21 mouse cellular contexts compared by ENCODE assay signal in genomic region chr10:90965671-90966315, GRCm38 (mm10).
DNase-seq lines count a peak whose midpoint lies in the region; ATAC-seq and TF ChIP-seq lines count a peak whose summit lies in the region.
"Had no signal": no experiment of that assay in that cellular context is flagged by ENCODE, and none has a peak within 500 bp of the region (broad histone marks: within the 10 kb centered on the region; RNA-seq: fewer than 3 reads in every experiment).

No protein-coding gene starts in this region.

- no peaks in the 10 kb centered on the region for H3K9me3 ChIP-seq in hindbrain, embryonic 16.5 days (ENCODE audit: control insufficient read depth, low read length)
- H3K9me3 ChIP-seq in hindbrain, postnatal 0 days (ENCODE audit: low read length) = no peaks in the 10 kb centered on the region
- H3K9me3 ChIP-seq in stomach, postnatal 0 days (ENCODE audit: control insufficient read depth, low read length) = no peaks in the 10 kb centered on the region
- H3K9me3 ChIP-seq: heart, embryonic 12.5 days; limb, embryonic 13.5 days; liver, embryonic 12.5 days; midbrain, embryonic 10.5 days had no signal

- no peak for ATAC-seq in hindbrain, embryonic 16.5 days
- ATAC-seq in hindbrain, postnatal 0 days = no peak
- ATAC-seq in stomach, postnatal 0 days (ENCODE audit: low FRiP score, low TSS enrichment) = no peak
- ATAC-seq: liver, embryonic 12.5 days had no signal

- intact Hi-C loops in heart, postnatal 14 days (cut with DNase I) = no loop called here

- peaks cover 12% of the 10 kb centered on the region for H3K4me1 ChIP-seq in hindbrain, embryonic 16.5 days (ENCODE audit: control insufficient read depth, insufficient read depth, low read depth, low read length)
- H3K4me1 ChIP-seq in hindbrain, postnatal 0 days (ENCODE audit: insufficient read depth, low read length) = peaks cover 11% of the 10 kb centered on the region; the same call in 1 of the 2 replicates
- H3K4me1 ChIP-seq in cortical plate, adult 2 months (ENCODE audit: control insufficient read depth, insufficient read depth, low read length) = peaks cover 24% of the 10 kb centered on the region
- 0 out of 2 replicates have a peak, but pooled peaks cover 3% of the 10 kb centered on the region for H3K4me1 ChIP-seq in stomach, postnatal 0 days (replicated peaks; ENCODE audit: control insufficient read depth, insufficient read depth)

- 0 out of 2 replicates have a peak overlapping the region, but pooled peaks have one; percentile 13 for H3K9ac ChIP-seq in hindbrain, embryonic 16.5 days (ENCODE audit: low read depth, low read length)
- H3K9ac ChIP-seq in hindbrain, postnatal 0 days (replicated peaks; ENCODE audit: low read length) = no peak overlapping the region
- H3K9ac ChIP-seq in stomach, postnatal 0 days (ENCODE audit: low read length) = no peak overlapping the region
- H3K9ac ChIP-seq: heart, embryonic 12.5 days; limb, embryonic 13.5 days; liver, embryonic 12.5 days had no signal

- H3K36me3 ChIP-seq in hindbrain, embryonic 16.5 days (ENCODE audit: control insufficient read depth, insufficient read depth, low read length) = no peaks in the 10 kb centered on the region
- 0 out of 2 replicates have a peak, but pooled peaks cover 6% of the 10 kb centered on the region for H3K36me3 ChIP-seq in hindbrain, postnatal 0 days (ENCODE audit: insufficient read depth, low read length)
- no peaks in the 10 kb centered on the region for H3K36me3 ChIP-seq in C2C12 (ENCODE audit: control insufficient read depth, insufficient read depth)
- H3K36me3 ChIP-seq in stomach, postnatal 0 days (ENCODE audit: control insufficient read depth, insufficient read depth, low read length) = no peaks in the 10 kb centered on the region
- H3K36me3 ChIP-seq: heart, embryonic 12.5 days; limb, embryonic 13.5 days; liver, embryonic 12.5 days; midbrain, embryonic 10.5 days had no signal

- no peaks in the 10 kb centered on the region for H3K79me2 ChIP-seq in C2C12 (ENCODE audit: control insufficient read depth, insufficient read depth)

- H3K79me3 ChIP-seq in C2C12 (ENCODE audit: low read depth) = no peaks in the 10 kb centered on the region

- no peak overlapping the region for H3K4me2 ChIP-seq in hindbrain, embryonic 16.5 days (ENCODE audit: low read length)
- H3K4me2 ChIP-seq in hindbrain, postnatal 0 days (ENCODE audit: low read depth, low read length) = no peak overlapping the region
- no peak overlapping the region for H3K4me2 ChIP-seq in stomach, postnatal 0 days (replicated peaks; ENCODE audit: low read depth)
- H3K4me2 ChIP-seq: heart, embryonic 12.5 days; limb, embryonic 13.5 days; liver, embryonic 12.5 days had no signal

- H3K4me3 ChIP-seq in hindbrain, embryonic 16.5 days (ENCODE audit: low read length) = no peak overlapping the region
- H3K4me3 ChIP-seq in hindbrain, postnatal 0 days (ENCODE audit: low read length) = no peak overlapping the region
- no peak overlapping the region for H3K4me3 ChIP-seq in C2C12 (ENCODE audit: insufficient read depth, poor library complexity, severe bottlenecking)
- H3K4me3 ChIP-seq in cortical plate, adult 2 months (ENCODE audit: insufficient read depth, low read length) = no peak overlapping the region
- H3K4me3 ChIP-seq in stomach, postnatal 0 days (ENCODE audit: low read depth, low read length) = no peak overlapping the region
- H3K4me3 ChIP-seq: heart, embryonic 12.5 days; limb, embryonic 13.5 days; liver, embryonic 12.5 days; midbrain, embryonic 10.5 days had no signal

- no peak for DNase-seq in hindbrain, postnatal 0 days (ENCODE audit: low spot score)
- peak; percentile 32 for DNase-seq in MN1 (ENCODE audit: low spot score)
- no peak for DNase-seq in heart, postnatal 14 days
- no peak for DNase-seq in stomach, postnatal 0 days (ENCODE audit: low spot score)
- no peak for DNase-seq in kidney, postnatal 25 days
- DNase-seq: cerebellum, adult 18-20 months; gastrocnemius, postnatal 10 days; heart, adult 11 months; heart, postnatal 10 days; kidney, adult 18-20 months; lung, adult 18-20 months; lung, postnatal 10 days; thymus, postnatal 14 days had no signal

- no peak for TF ChIP-seq EP300 in stomach, postnatal 0 days (optimal IDR thresholded peaks at IDR 0.05)

- no peak for TF ChIP-seq POLR2A in cortical plate, adult 2 months (IDR thresholded peaks at IDR 0.05; ENCODE audit: extremely low read depth, insufficient read depth, low read length)

- peak overlapping the region; percentile 54 for H3ac ChIP-seq in C2C12 (ENCODE audit: control insufficient read depth, insufficient read length, low read depth)

- no peak for TF ChIP-seq CTCF in hindbrain, postnatal 0 days (IDR thresholded peaks at IDR 0.05; ENCODE audit: low read depth)
- TF ChIP-seq CTCF in C2C12 (IDR thresholded peaks at IDR 0.05; ENCODE audit: control insufficient read depth, insufficient read depth, insufficient read length) = no peak
- no peak for TF ChIP-seq CTCF in cortical plate, adult 2 months (IDR thresholded peaks at IDR 0.05; ENCODE audit: extremely low read depth, insufficient read depth, low read length)
- TF ChIP-seq CTCF in stomach, postnatal 0 days (IDR thresholded peaks at IDR 0.05; ENCODE audit: low read depth) = no peak

- peaks cover 4% of the 10 kb centered on the region; the same call in 1 of the 2 replicates for H3K27me3 ChIP-seq in hindbrain, embryonic 16.5 days (replicated peaks; ENCODE audit: control insufficient read depth, insufficient read depth, low read length)
- no peaks in the 10 kb centered on the region for H3K27me3 ChIP-seq in hindbrain, postnatal 0 days (ENCODE audit: insufficient read depth, low read length)
- H3K27me3 ChIP-seq in C2C12 (ENCODE audit: control insufficient read depth, insufficient read depth, insufficient read length) = no peaks in the 10 kb centered on the region
- no peaks in the 10 kb centered on the region for H3K27me3 ChIP-seq in stomach, postnatal 0 days (ENCODE audit: control insufficient read depth, insufficient read depth, low read length)

- 43% methylated on average over 14 of the region's 14 CpGs for WGBS in hindbrain, embryonic 16.5 days
- WGBS in hindbrain, postnatal 0 days = 54% methylated on average over 14 of the region's 14 CpGs
- WGBS in stomach, postnatal 0 days = 57% methylated on average over 14 of the region's 14 CpGs

- H3K27ac ChIP-seq in hindbrain, embryonic 16.5 days (ENCODE audit: low read depth, low read length) = no peak overlapping the region
- no peak overlapping the region for H3K27ac ChIP-seq in hindbrain, postnatal 0 days
- peak overlapping the region; percentile 57 for H3K27ac ChIP-seq in cortical plate, adult 2 months (ENCODE audit: insufficient read depth, low read length)
- H3K27ac ChIP-seq in stomach, postnatal 0 days (replicated peaks) = no peak overlapping the region
- H3K27ac ChIP-seq: kidney, postnatal 0 days; limb, embryonic 13.5 days; liver, embryonic 12.5 days; midbrain, embryonic 10.5 days had no signal

TF ChIP-seq in C2C12, 6 proteins besides CTCF, POLR2A, EP300 and RAD21:
- TF ChIP-seq MYOD1 (IDR thresholded peaks at IDR 0.05; ENCODE audit: control insufficient read depth, insufficient read length, low read depth) = no peak
